Mouse (Mus musculus): ENCODE measurements around the gene Sult6b2.

Sult6b2 gene

DNA sequence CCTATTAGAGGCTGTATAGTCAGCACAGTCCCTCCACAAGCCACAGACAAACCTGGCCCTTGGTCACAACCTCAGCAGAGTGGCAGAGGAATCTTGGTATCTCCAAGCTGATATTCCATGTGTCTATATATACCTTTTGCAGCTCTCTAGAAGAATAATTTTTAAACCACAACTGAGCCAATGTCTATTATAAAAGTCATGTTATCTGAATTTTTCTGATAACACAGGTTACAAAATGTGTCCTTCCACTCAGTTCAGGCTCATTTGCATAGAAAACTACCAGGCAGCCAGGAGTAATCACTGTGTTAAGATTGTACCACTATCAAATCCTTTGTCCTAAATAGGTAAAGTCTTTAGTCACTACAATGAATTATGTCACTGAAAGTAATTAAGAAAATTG is at the start of gene Sult6b2:
Sult6b2 (minus strand) TSS at position 101 of the 400 bp plus-strand sequence.
- DNase-seq (ENCODE audit: low spot score): no peak

DNA sequence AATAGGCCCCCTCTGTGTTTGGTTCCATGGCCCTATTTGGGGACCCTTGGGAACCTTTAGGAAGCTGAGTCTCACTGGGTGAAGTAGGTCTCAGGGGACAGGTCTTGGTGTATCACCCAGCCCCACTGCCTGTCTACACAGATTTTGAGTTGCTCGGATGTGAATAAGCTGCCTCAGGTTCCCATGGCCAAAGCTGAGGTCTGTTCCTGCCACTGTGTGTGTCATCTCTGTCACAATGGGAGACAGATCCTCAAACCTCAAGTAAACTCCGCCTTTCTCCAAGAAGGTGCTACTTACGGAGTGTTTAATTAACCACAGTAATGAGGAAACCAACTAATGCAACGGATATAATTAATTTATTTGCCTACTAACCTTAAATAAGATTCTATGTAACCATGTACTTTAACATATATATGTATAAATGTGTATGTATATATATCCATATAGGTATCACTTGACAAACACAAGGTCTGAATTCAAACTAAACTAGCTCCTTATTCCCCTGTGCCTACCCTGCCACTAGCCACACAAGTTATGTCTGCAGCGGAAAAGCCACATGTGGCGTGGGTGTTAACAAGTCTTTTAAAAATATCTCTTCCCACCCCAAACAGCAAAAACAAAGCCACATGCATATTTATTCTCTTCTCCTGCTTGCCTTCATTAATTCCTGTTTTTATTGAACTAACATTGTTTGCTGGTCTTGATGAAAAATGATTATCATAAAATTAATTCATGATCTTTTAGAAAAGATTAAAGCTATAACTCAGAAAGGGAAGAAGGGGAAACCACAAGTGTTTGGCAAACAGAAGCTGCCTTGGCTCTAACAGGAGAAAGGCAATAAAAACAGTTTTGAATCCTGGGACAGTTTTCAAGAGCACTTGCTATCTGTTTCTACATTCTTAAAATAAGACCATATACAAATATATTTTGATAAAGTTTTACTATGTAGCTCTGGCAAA is 48.4 kb upstream of the Sult6b2 start:
- no peak for DNase-seq (ENCODE audit: low spot score)

DNA sequence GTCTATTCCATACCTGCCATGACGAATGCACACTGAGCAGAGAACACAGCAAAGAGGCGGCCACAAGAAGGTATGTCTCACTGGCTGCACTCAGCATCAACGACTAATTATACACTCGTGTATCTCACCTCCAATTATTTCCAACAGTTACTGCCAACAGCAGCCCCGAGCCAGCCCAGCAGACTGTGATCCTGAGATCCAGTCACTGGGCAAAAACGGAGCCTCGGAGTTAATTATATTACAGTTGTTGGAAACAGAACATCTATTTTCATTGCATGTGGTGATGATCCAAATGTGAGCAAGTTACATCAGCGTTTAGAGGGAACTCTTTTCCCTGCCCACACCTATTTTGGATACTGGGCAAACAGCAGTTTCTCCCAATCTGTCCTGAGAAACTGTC is 46.1 kb upstream of the Sult6b2 start:
- no peak for DNase-seq (ENCODE audit: low spot score)

GRCm38 (mm10) chr6:142849326-142849725 is 45.0 kb upstream of the Sult6b2 start:
- DNase-seq (ENCODE audit: low spot score): no peak

DNA sequence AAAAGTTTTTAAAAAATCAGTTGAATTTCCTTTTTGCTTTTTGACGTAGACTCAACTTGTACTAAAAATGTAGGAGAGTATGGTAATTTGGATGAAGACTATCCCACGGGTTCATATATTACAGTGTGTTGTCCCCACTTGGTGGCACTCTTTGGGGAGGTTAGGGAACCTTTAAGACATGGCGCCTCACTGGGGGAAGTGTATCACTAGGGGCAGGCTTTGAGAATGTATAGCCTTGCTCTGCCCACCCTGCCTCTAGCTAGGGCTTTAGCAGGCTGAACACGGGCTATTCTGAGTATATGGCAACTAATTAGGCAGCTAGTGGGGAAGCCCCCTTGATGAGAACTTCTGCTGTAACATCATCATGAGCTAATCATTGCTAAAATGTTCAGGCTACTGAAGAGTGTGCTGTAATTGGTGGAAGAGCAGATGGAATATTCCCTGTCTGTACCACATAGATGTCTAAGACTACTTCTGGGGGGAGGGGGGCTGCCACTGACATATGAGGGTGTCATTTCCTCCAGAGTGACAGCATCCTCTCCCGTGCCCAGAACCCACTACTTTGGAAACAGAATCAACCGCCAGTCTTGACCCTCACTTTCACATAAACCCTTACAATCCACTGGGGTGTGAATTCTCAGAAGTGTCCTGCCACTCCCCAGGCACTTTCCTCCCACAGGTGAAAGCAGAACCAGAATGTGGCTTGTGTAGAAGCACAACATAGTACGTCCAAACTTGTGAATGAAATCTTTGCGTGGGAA is 43.8 kb upstream of the Sult6b2 start:
- no peak for DNase-seq (ENCODE audit: low spot score)

GRCm38 (mm10) chr6:142846855-142847254 is 42.6 kb upstream of the Sult6b2 start:
- DNase-seq (ENCODE audit: low spot score): no peak

DNA sequence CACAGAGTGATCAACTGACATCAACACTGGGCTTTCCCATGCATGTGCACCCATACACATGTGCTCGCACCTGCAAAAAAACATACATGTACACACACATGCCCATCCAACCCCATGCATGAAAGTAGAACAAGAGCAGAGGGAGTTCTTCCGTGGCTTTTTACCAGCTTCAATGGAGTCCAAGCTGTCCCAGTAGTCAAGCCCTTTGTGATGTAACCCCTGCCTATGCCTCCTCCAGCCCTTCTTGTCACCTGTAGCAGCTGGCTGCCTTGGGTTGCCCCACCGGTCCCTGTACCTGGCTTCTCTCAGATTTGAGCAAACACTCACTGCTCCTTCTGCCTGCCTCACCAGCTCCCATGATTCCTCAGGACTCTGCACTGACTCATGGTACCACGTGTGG is 40.8 kb upstream of the Sult6b2 start:
- no peak for DNase-seq (ENCODE audit: low spot score)

DNA sequence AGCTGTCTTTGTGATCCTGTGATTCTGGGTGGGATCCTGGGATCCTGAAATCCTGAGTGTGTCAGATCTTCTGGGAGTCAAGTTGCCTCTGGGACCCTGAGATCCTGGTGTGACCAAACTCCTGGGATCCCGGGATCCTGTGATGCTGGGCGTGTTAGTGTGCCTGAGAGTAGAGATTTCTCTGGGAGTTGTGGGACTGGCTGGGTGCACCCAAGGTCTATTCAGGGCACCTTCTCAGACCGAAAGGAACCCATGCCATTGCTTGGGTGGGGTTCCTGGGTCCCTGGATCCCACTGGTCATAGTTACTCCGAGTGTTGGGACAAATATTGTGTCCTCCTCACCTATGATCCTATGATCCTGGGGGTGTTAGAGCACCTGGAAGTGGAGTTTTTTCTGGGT is 39.8 kb upstream of the Sult6b2 start:
- no peak for DNase-seq (ENCODE audit: low spot score)

DNA sequence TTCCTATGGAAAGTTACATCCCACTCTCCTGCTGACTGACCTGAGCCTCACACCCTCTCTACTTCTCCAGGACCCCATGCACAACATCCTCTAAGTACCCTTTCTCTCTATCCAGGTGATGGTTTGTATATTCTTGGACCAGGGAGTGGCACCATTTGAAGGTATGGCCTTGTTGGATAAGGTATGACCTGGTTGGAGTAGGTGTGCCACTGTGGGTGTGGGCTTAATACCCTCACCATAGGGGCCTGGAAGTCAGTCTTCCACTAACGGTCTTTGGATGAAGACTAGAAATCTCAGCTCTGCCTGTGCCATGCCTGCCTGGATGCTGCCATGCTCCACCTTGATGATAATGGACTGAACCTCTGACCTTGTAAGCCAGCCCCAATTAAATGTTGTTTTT is 34.2 kb upstream of the Sult6b2 start:
- no peak for DNase-seq (ENCODE audit: low spot score)

GRCm38 (mm10) chr6:142837326-142837725 is 33.0 kb upstream of the Sult6b2 start:
- no peak for DNase-seq (ENCODE audit: low spot score)

DNA sequence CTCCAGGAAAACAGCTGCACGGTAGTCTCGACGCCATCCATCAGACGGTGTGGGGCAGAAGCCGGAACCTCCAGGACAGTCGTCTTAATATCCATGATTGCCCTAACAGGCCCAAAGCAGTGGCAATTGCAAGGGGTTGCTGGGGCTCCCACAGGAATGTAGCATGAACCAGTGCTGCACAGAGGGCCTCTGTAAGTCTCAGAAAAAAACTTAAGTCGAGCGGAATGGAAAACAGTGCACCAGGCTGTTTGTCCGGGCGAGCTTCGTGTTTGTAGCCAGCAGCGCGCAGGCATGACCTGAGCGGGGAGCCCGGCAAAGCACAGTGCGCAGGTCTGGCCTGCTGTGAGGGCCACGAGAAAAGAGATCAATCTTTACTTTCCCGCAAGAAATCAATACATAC is 31.4 kb upstream of the Sult6b2 start:
- no peak for DNase-seq (ENCODE audit: low spot score)

DNA sequence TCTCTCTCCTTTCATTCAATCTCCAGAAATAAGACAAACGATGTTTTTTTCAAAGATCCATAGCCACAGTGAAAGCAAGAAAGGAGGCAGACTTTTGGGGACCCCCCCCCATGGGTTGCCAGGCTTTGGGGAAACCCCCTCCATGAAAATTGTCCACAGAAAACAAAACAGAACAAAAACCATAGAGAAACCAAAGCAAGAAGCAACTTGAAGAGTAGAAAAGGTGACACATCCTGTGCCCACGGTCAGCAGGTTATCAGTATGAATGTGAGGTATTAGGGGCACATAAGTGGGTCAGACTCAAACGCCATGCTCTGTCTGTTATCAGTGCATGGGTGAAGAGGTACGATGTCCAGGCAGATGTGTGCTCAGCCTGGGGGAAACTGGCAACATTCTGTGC is 30.6 kb upstream of the Sult6b2 start:
- DNase-seq (ENCODE audit: low spot score): no peak

DNA sequence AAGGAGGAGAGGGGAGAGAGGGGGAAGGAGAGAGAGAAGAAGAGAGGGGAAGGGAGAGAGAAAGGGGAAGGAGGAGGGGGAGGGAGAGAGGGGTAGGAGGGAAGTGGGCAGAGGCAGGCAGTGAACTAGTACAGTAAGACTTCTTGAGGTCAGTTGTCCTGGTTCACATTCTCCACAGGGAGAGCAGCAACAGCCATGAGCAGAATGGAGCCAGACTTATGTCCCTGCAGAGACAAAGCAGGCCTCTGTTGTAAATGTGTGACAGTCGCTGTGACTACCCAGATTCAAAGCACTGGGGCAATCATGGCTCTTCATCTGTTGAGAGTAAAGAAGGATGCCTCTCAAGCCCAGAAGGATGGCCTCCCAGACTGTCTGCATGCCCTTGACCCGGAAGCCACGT is 27.4 kb upstream of the Sult6b2 start:
- DNase-seq (ENCODE audit: low spot score): no peak

GRCm38 (mm10) chr6:142831243-142831642 is 26.9 kb upstream of the Sult6b2 start:
- DNase-seq (ENCODE audit: low spot score): no peak

- no peak for DNase-seq (ENCODE audit: low spot score)
Observed at GRCm38 (mm10) chr6:142830221-142830620, 25.9 kb upstream of the Sult6b2 start.

DNA sequence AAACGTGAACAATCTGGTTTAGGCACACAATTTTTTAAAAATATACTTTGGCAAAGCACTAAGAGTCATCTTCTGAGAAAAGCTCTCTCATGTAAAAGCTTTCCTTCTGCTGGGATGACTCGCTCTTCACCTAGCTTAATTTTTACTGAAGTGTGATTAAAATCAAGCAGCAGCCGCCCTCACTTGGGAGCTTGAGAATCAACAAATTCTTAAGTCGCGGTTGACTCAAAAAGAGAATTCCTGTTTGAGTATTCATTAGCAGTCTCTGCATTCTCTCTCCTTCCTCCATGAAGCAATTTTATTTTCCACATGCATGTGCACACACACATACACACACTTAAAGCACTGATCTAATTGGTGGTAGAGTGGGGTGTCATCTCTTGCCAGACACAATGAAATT is 21.1 kb upstream of the Sult6b2 start:
- DNase-seq (ENCODE audit: low spot score): no peak

DNA sequence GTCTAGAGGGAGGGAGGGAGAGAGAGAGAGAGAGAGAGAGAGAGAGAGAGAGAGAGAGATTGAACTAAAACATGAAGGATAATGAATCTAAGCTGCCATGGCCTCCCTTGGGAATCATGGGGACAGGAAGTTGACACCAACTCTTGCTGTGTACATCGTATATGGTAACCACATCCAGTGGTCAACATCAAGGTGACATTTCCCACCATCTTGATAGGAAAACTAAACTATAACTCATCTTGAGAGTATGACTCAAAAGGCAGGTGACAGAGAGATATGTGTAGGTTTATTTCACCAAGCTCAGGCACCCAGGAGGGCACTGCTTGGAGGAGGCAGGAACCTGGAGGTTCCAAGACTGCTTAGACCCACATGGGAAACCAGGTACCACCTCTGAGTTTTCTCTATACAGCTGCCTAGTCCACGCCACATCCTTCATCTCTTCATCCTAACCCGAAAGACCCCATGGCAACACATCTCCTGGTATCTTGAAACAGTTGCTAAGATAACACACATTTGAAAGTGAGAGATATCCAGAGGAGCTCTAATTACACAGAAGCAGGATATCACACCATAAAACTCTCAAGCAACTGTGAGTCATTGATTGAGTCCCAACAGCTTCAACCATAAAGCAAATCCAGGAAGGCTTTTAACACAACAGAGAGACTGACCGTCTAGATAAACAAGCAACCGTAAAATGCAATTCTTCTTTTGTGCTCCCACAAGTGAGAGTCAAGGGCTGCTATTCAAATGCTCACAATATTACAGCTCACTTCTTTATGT is 18.9 kb upstream of the Sult6b2 start:
- DNase-seq (ENCODE audit: low spot score): no peak

- DNase-seq (ENCODE audit: low spot score): no peak
Observed at GRCm38 (mm10) chr6:142818306-142818705, 14.0 kb upstream of the Sult6b2 start.

DNA sequence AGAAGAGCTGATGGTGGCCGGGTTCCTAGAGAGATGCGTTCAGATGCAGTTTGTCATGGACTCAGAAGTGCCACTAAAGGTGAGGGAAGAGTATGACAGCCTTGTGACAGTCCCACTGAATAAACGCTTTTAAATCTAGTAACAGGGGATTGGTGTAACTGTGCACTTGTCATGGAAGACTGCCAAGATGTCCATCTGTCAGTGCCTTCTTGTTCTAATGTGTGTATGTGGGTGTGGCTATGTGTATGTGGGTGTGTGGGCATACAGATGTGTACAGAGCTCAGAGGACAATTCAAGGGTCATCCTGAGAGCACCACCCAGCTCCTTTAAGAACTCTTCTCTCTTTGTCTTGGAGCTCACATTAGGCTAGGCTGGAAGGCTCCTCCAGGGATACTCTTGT is 11.2 kb upstream of the Sult6b2 start:
- DNase-seq (ENCODE audit: low spot score): no peak

GRCm38 (mm10) chr6:142814495-142814921 is 10.2 kb upstream of the Sult6b2 start:
- DNase-seq (ENCODE audit: low spot score): peak; percentile 94

DNA sequence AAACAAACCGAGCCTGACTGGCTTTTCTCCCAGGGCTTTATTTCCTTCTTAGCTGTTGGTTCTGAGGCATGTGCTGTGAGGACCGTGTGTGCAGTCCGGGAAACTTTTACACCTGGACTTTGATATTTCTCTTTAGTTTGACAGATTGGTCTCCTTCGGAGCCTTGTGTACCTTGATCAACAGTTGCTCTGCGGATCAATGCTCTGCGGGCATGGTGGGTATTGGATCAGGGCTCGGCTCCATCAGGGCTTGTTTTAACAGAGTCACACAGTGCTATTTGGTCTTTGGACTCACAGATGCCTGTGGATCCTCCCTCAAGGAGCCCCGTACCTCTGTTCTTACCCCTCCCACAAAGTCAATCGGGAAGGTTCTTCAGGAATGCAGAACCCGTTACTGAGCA is 9.7 kb upstream of the Sult6b2 start:
- no peak for DNase-seq (ENCODE audit: low spot score)

GRCm38 (mm10) chr6:142812969-142813368 is 8.7 kb upstream of the Sult6b2 start:
- no peak for DNase-seq (ENCODE audit: low spot score)

All from layer of hippocampus, adult 9-10 months (tissue).